Mouse (Mus musculus) midbrain, embryonic 15.5 days (tissue): ENCODE data around the gene Creb3l2. TPM values are rescaled to one million over a fixed set of nuclear protein-coding genes. Genes with fewer than 3 reads are reported as not detected.
A peak's percentile ranks its signal among the peaks of the same experiment; 100 is the strongest.

Source experiments
- ATAC-seq: fragments of 200-750 bp; cut with Nextera tagmentation; replicated peaks from 2 replicates; pipeline ENCODE4 v1.8.0; 2017; ENCODE audit warnings: moderate TSS enrichment
- H3K27ac ChIP-seq: fragments of 300-500 bp; sonication (generic); 2 replicates; pipeline ENCODE4 v1.5.1; 2015; ENCODE audit warnings: mild to moderate bottlenecking, inconsistent platforms
- H3K27me3 ChIP-seq: fragments of 300-500 bp; sonication (generic); replicated peaks from 2 replicates; pipeline ENCODE4 v1.6.1; 2015; ENCODE audit warnings: inconsistent platforms
- H3K36me3 ChIP-seq: fragments of 300-500 bp; sonication (generic); replicated peaks from 2 replicates; pipeline ENCODE4 v1.6.1; 2015; ENCODE audit warnings: inconsistent platforms
- H3K4me1 ChIP-seq: fragments of 300-500 bp; sonication (generic); 2 replicates; pipeline ENCODE4 v1.6.1; 2015; ENCODE audit warnings: inconsistent platforms
- H3K4me2 ChIP-seq: fragments of 300-500 bp; sonication (generic); 2 replicates; pipeline ENCODE4 v1.6.1; 2015; ENCODE audit warnings: inconsistent platforms, mild to moderate bottlenecking, moderate library complexity
- H3K4me3 ChIP-seq: fragments of 300-500 bp; sonication (generic); 2 replicates; pipeline ENCODE4 v1.5.1; 2015; ENCODE audit warnings: mild to moderate bottlenecking, inconsistent platforms
- H3K9ac ChIP-seq: fragments of 300-500 bp; sonication (generic); 2 replicates; pipeline ENCODE4 v1.6.1; 2015; ENCODE audit warnings: mild to moderate bottlenecking, inconsistent platforms
- H3K9me3 ChIP-seq: fragments of 300-500 bp; sonication (generic); 2 replicates; pipeline ENCODE4 v1.6.1; 2016; ENCODE audit warnings: inconsistent platforms
- WGBS: fragments of 180-500 bp; shearing (Covaris S2); methylation state at CpG from one replicate; pipeline ENCODE4 v1.1.7; 2015; ENCODE audit warnings: mixed read lengths; 5-methylcytosine and 5-hydroxymethylcytosine counted together
- polyA plus RNA-seq: library from polyadenylated mRNA; unstranded; fragments of >200 nt; fragmentation: Nextera tagmentation; extraction: Ambion mirVana; gene quantifications from 2 replicates; pipeline ENCODE4 v1.2.1, GENCODE M21; 2015

The Creb3l2 gene
- polyA plus RNA-seq, 1 experiment from 2014 or later: 3.2 TPM

- no peaks in the 10 kb centered on the region for H3K9me3 ChIP-seq
- no peak overlapping the region for H3K9ac ChIP-seq
- H3K4me2 ChIP-seq: peak overlapping the region; percentile 35
- H3K4me1 ChIP-seq: peaks cover 11% of the 10 kb centered on the region; the same call in 1 of the 2 replicates
- H3K36me3 ChIP-seq: no peaks in the 10 kb centered on the region
- 34% methylated on average over 17 of the region's 17 CpGs for WGBS
- H3K27ac ChIP-seq: peak overlapping the region; percentile 34; the same call in 1 of the 2 replicates
- no peaks in the 10 kb centered on the region for H3K27me3 ChIP-seq
- peak; percentile 53; the same call in 1 of the 2 replicates for ATAC-seq
- no peak overlapping the region for H3K4me3 ChIP-seq
Observed at GRCm38 (mm10) chr6:37354449-37355179, 87.3 kb downstream of the Creb3l2 start.

- H3K9ac ChIP-seq: no peak overlapping the region
- no peaks in the 10 kb centered on the region for H3K27me3 ChIP-seq
- H3K36me3 ChIP-seq: no peaks in the 10 kb centered on the region
- ATAC-seq: no peak
- H3K9me3 ChIP-seq: no peaks in the 10 kb centered on the region
- H3K27ac ChIP-seq: no peak overlapping the region
- no peak overlapping the region for H3K4me3 ChIP-seq
- peaks cover 11% of the 10 kb centered on the region; the same call in 1 of the 2 replicates for H3K4me1 ChIP-seq
- H3K4me2 ChIP-seq: no peak overlapping the region
- WGBS: 86% methylated on average over 9 of the region's 9 CpGs
Observed at GRCm38 (mm10) chr6:37353616-37354015, 88.3 kb downstream of the Creb3l2 start.

GRCm38 (mm10) chr6:37351731-37352380 lies 90.1 kb downstream of the Creb3l2 start:
- Histone ChIP-seq H3K4me1 (peaks cover 3% of the 10 kb centered on the region; the same call in 1 of the 2 replicates), H3K36me3 (no peaks in the 10 kb centered on the region), H3K9ac (no peak overlapping the region), H3K27me3 (no peaks in the 10 kb centered on the region), H3K4me3 (no peak overlapping the region), H3K9me3 (no peaks in the 10 kb centered on the region), H3K27ac (no peak overlapping the region), H3K4me2 (no peak overlapping the region)
- ATAC-seq: peak; percentile 76
- 25% methylated on average over 10 of the region's 10 CpGs for WGBS

GRCm38 (mm10) chr6:37350315-37350714 lies 91.6 kb downstream of the Creb3l2 start:
- no peaks in the 10 kb centered on the region for H3K27me3 ChIP-seq
- peaks cover 3% of the 10 kb centered on the region; the same call in 1 of the 2 replicates for H3K4me1 ChIP-seq
- WGBS: 89% methylated on average over 8 of the region's 8 CpGs
- H3K9ac ChIP-seq: no peak overlapping the region
- H3K27ac ChIP-seq: no peak overlapping the region
- H3K4me2 ChIP-seq: no peak overlapping the region
- no peaks in the 10 kb centered on the region for H3K36me3 ChIP-seq
- no peaks in the 10 kb centered on the region for H3K9me3 ChIP-seq
- ATAC-seq: no peak
- H3K4me3 ChIP-seq: no peak overlapping the region

GRCm38 (mm10) chr6:37347606-37348005 lies 94.3 kb downstream of the Creb3l2 start:
- no peak for ATAC-seq
- no peak overlapping the region for H3K9ac ChIP-seq
- H3K27ac ChIP-seq: no peak overlapping the region
- 78% methylated on average over 5 of the region's 5 CpGs for WGBS
- no peaks in the 10 kb centered on the region for H3K36me3 ChIP-seq
- no peaks in the 10 kb centered on the region for H3K27me3 ChIP-seq
- no peak overlapping the region for H3K4me2 ChIP-seq
- no peaks in the 10 kb centered on the region for H3K4me1 ChIP-seq
- H3K4me3 ChIP-seq: no peak overlapping the region
- H3K9me3 ChIP-seq: no peaks in the 10 kb centered on the region

GRCm38 (mm10) chr6:37338055-37338454 lies 103.9 kb downstream of the Creb3l2 start:
- no peak overlapping the region for H3K9ac ChIP-seq
- H3K4me2 ChIP-seq: no peak overlapping the region
- H3K4me1 ChIP-seq: peaks cover 15% of the 10 kb centered on the region
- H3K27me3 ChIP-seq: no peaks in the 10 kb centered on the region
- ATAC-seq: no peak
- H3K9me3 ChIP-seq: no peaks in the 10 kb centered on the region
- H3K36me3 ChIP-seq: no peaks in the 10 kb centered on the region
- no peak overlapping the region for H3K4me3 ChIP-seq
- WGBS: 91% methylated on average over 5 of the region's 5 CpGs
- H3K27ac ChIP-seq: no peak overlapping the region

- Histone ChIP-seq H3K4me3 (no peak overlapping the region), H3K4me2 (no peak overlapping the region), H3K9me3 (no peaks in the 10 kb centered on the region), H3K36me3 (no peaks in the 10 kb centered on the region), H3K4me1 (peaks cover 15% of the 10 kb centered on the region), H3K9ac (no peak overlapping the region; the same call in 1 of the 2 replicates), H3K27ac (peak overlapping the region; percentile 10; the same call in 1 of the 2 replicates), H3K27me3 (no peaks in the 10 kb centered on the region)
- 8% methylated on average over 5 of the region's 5 CpGs for WGBS
- peak; percentile 80 for ATAC-seq
Observed at GRCm38 (mm10) chr6:37336831-37337260, 105.1 kb downstream of the Creb3l2 start.

- peak overlapping the region; percentile 10; the same call in 1 of the 2 replicates for H3K27ac ChIP-seq
- H3K9me3 ChIP-seq: no peaks in the 10 kb centered on the region
- H3K36me3 ChIP-seq: no peaks in the 10 kb centered on the region
- no peak overlapping the region for H3K4me3 ChIP-seq
- WGBS: 50% methylated on average over 7 of the region's 7 CpGs
- H3K4me2 ChIP-seq: no peak overlapping the region
- ATAC-seq: peak; percentile 53; the same call in 1 of the 2 replicates
- no peaks in the 10 kb centered on the region for H3K27me3 ChIP-seq
- peaks cover 17% of the 10 kb centered on the region for H3K4me1 ChIP-seq
- no peak overlapping the region for H3K9ac ChIP-seq
Observed at GRCm38 (mm10) chr6:37336381-37336780, 105.6 kb downstream of the Creb3l2 start.

- no peak for ATAC-seq
- Histone ChIP-seq H3K9ac (no peak overlapping the region), H3K4me1 (peaks cover 37% of the 10 kb centered on the region), H3K27ac (no peak overlapping the region), H3K36me3 (no peaks in the 10 kb centered on the region), H3K4me2 (no peak overlapping the region), H3K4me3 (no peak overlapping the region), H3K9me3 (no peaks in the 10 kb centered on the region), H3K27me3 (no peaks in the 10 kb centered on the region)
- 76% methylated on average over 10 of the region's 10 CpGs for WGBS
Observed at GRCm38 (mm10) chr6:37332846-37333245, 109.1 kb downstream of the Creb3l2 start.

- no peaks in the 10 kb centered on the region for H3K27me3 ChIP-seq
- peaks cover 33% of the 10 kb centered on the region for H3K4me1 ChIP-seq
- H3K9ac ChIP-seq: no peak overlapping the region
- no peaks in the 10 kb centered on the region for H3K9me3 ChIP-seq
- peak; percentile 72 for ATAC-seq
- no peaks in the 10 kb centered on the region for H3K36me3 ChIP-seq
- no peak overlapping the region for H3K27ac ChIP-seq
- H3K4me3 ChIP-seq: no peak overlapping the region
- WGBS: 45% methylated on average over 5 of the region's 5 CpGs
- no peak overlapping the region for H3K4me2 ChIP-seq
Observed at GRCm38 (mm10) chr6:37329901-37330864, 111.8 kb downstream of the Creb3l2 start.

- ATAC-seq: no peak
- Histone ChIP-seq H3K4me1 (peaks cover 33% of the 10 kb centered on the region), H3K27ac (no peak overlapping the region), H3K4me2 (no peak overlapping the region), H3K9me3 (no peaks in the 10 kb centered on the region), H3K27me3 (no peaks in the 10 kb centered on the region), H3K4me3 (no peak overlapping the region), H3K9ac (no peak overlapping the region), H3K36me3 (no peaks in the 10 kb centered on the region)
- WGBS: 81% methylated on average over 3 of the region's 3 CpGs
Observed at GRCm38 (mm10) chr6:37329376-37329775, 112.6 kb downstream of the Creb3l2 start.

GRCm38 (mm10) chr6:37328671-37329070 lies 113.3 kb downstream of the Creb3l2 start:
- no peaks in the 10 kb centered on the region for H3K36me3 ChIP-seq
- H3K4me3 ChIP-seq: no peak overlapping the region
- H3K4me1 ChIP-seq: peaks cover 33% of the 10 kb centered on the region
- ATAC-seq: no peak
- WGBS: 33% methylated on average over 7 of the region's 7 CpGs
- H3K27ac ChIP-seq: no peak overlapping the region
- H3K9me3 ChIP-seq: no peaks in the 10 kb centered on the region
- no peaks in the 10 kb centered on the region for H3K27me3 ChIP-seq
- H3K9ac ChIP-seq: no peak overlapping the region
- H3K4me2 ChIP-seq: no peak overlapping the region
